Mouse (Mus musculus): ENCODE results near the gene Padi4. TPM values are rescaled to one million over a fixed set of nuclear protein-coding genes. Genes with fewer than 3 reads are reported as not detected.

The Padi4 gene
- 6.3 and 8.1 TPM in 2 replicates for polyA plus RNA-seq (2012; ENCODE audit: insufficient read depth, insufficient read length, missing spikeins)

GRCm38 (mm10) chr4:140774025-140774800 lies at the start of gene Padi4:
Padi4 (minus strand) TSS chr4:140774236.
- Histone ChIP-seq H3K4me3 (ENCODE audit: insufficient read depth, low read length) (no peak within 1 kb of the TSS), H3K27ac (ENCODE audit: insufficient read depth, low read depth, low read length) (no peak within 1 kb of the TSS), H3K4me1 (ENCODE audit: control insufficient read depth, insufficient read depth, low read length) (peaks cover 13% of the 10 kb centered on the region)
- TF ChIP-seq CTCF (IDR thresholded peaks at IDR 0.05; ENCODE audit: low read depth, low read length) (no peak), POLR2A (IDR thresholded peaks at IDR 0.05; ENCODE audit: borderline replicate concordance, low read depth, low read length) (no peak)

- Histone ChIP-seq H3K4me1 (ENCODE audit: control insufficient read depth, insufficient read depth, low read length) (no peaks in the 10 kb centered on the region), H3K27ac (ENCODE audit: insufficient read depth, low read depth, low read length) (no peak overlapping the region), H3K4me3 (ENCODE audit: insufficient read depth, low read length) (no peak overlapping the region)
- TF ChIP-seq POLR2A (IDR thresholded peaks at IDR 0.05; ENCODE audit: borderline replicate concordance, low read depth, low read length) = no peak
- TF ChIP-seq CTCF (IDR thresholded peaks at IDR 0.05; ENCODE audit: low read depth, low read length) = peak; percentile 58
These were observed 48.0 kb upstream of the Padi4 start for GRCm38 (mm10) chr4:140821988-140822387.

GRCm38 (mm10) chr4:140817413-140817812 lies 43.4 kb upstream of the Padi4 start:
- Histone ChIP-seq H3K4me3 (ENCODE audit: insufficient read depth, low read length) (no peak overlapping the region), H3K4me1 (ENCODE audit: control insufficient read depth, insufficient read depth, low read length) (no peaks in the 10 kb centered on the region), H3K27ac (ENCODE audit: insufficient read depth, low read depth, low read length) (no peak overlapping the region)
- TF ChIP-seq POLR2A (IDR thresholded peaks at IDR 0.05; ENCODE audit: borderline replicate concordance, low read depth, low read length) = no peak

GRCm38 (mm10) chr4:140815996-140816917 lies 42.2 kb upstream of the Padi4 start:
- H3K4me3 ChIP-seq (ENCODE audit: insufficient read depth, low read length) = no peak overlapping the region
- TF ChIP-seq POLR2A (IDR thresholded peaks at IDR 0.05; ENCODE audit: borderline replicate concordance, low read depth, low read length) = no peak
- TF ChIP-seq CTCF (IDR thresholded peaks at IDR 0.05; ENCODE audit: low read depth, low read length) = no peak
- H3K27ac ChIP-seq (ENCODE audit: insufficient read depth, low read depth, low read length) = no peak overlapping the region
- H3K4me1 ChIP-seq (ENCODE audit: control insufficient read depth, insufficient read depth, low read length) = no peaks in the 10 kb centered on the region

- Histone ChIP-seq H3K4me1 (ENCODE audit: control insufficient read depth, insufficient read depth, low read length) (no peaks in the 10 kb centered on the region), H3K4me3 (ENCODE audit: insufficient read depth, low read length) (no peak overlapping the region), H3K27ac (ENCODE audit: insufficient read depth, low read depth, low read length) (no peak overlapping the region)
- TF ChIP-seq POLR2A (IDR thresholded peaks at IDR 0.05; ENCODE audit: borderline replicate concordance, low read depth, low read length) = no peak
- TF ChIP-seq CTCF (IDR thresholded peaks at IDR 0.05; ENCODE audit: low read depth, low read length) = no peak
These were observed 41.5 kb upstream of the Padi4 start for GRCm38 (mm10) chr4:140815496-140815895.

- no peaks in the 10 kb centered on the region for H3K4me1 ChIP-seq (ENCODE audit: control insufficient read depth, insufficient read depth, low read length)
- TF ChIP-seq POLR2A (IDR thresholded peaks at IDR 0.05; ENCODE audit: borderline replicate concordance, low read depth, low read length) = no peak
- peak; percentile 30 for TF ChIP-seq CTCF (IDR thresholded peaks at IDR 0.05; ENCODE audit: low read depth, low read length)
- peak overlapping the region; percentile 56 for H3K4me3 ChIP-seq (ENCODE audit: insufficient read depth, low read length)
- H3K27ac ChIP-seq (ENCODE audit: insufficient read depth, low read depth, low read length) = no peak overlapping the region
These were observed 40.5 kb upstream of the Padi4 start for GRCm38 (mm10) chr4:140814241-140815225.

GRCm38 (mm10) chr4:140813358-140814185 lies 39.5 kb upstream of the Padi4 start:
- H3K4me1 ChIP-seq (ENCODE audit: control insufficient read depth, insufficient read depth, low read length) = no peaks in the 10 kb centered on the region

GRCm38 (mm10) chr4:140812609-140813008 lies 38.6 kb upstream of the Padi4 start:
- no peak overlapping the region for H3K27ac ChIP-seq (ENCODE audit: insufficient read depth, low read depth, low read length)
- TF ChIP-seq POLR2A (IDR thresholded peaks at IDR 0.05; ENCODE audit: borderline replicate concordance, low read depth, low read length) (no peak), CTCF (IDR thresholded peaks at IDR 0.05; ENCODE audit: low read depth, low read length) (no peak)
- H3K4me3 ChIP-seq (ENCODE audit: insufficient read depth, low read length) = no peak overlapping the region
- H3K4me1 ChIP-seq (ENCODE audit: control insufficient read depth, insufficient read depth, low read length) = no peaks in the 10 kb centered on the region

More at GRCm38 (mm10) chr4:140813358-140814185, 39.5 kb upstream of the Padi4 start:
- Histone ChIP-seq H3K4me3 (ENCODE audit: insufficient read depth, low read length) (no peak overlapping the region), H3K27ac (ENCODE audit: insufficient read depth, low read depth, low read length) (no peak overlapping the region)
- TF ChIP-seq POLR2A (IDR thresholded peaks at IDR 0.05; ENCODE audit: borderline replicate concordance, low read depth, low read length) = no peak
- no peak for TF ChIP-seq CTCF (IDR thresholded peaks at IDR 0.05; ENCODE audit: low read depth, low read length)
